Mouse (Mus musculus): ENCODE data around the gene Ly86. TPM values are rescaled to one million over a fixed set of nuclear protein-coding genes. Genes with fewer than 3 reads are reported as not detected.

Gene Ly86
- 1 to 10 TPM; 3.6 to 4.5 TPM for total RNA-seq (2021)
- long read RNA-seq, experiment 1, partial matches to known transcripts, result 0 of 3 reads
- long read RNA-seq, experiment 1, other reads (novel, unspliced or antisense), result 2 of 3 reads
- long read RNA-seq, experiment 2, partial matches to known transcripts, result 0 of 2 reads
- long read RNA-seq, experiment 2, other reads (novel, unspliced or antisense), result 2 of 2 reads

DNA sequence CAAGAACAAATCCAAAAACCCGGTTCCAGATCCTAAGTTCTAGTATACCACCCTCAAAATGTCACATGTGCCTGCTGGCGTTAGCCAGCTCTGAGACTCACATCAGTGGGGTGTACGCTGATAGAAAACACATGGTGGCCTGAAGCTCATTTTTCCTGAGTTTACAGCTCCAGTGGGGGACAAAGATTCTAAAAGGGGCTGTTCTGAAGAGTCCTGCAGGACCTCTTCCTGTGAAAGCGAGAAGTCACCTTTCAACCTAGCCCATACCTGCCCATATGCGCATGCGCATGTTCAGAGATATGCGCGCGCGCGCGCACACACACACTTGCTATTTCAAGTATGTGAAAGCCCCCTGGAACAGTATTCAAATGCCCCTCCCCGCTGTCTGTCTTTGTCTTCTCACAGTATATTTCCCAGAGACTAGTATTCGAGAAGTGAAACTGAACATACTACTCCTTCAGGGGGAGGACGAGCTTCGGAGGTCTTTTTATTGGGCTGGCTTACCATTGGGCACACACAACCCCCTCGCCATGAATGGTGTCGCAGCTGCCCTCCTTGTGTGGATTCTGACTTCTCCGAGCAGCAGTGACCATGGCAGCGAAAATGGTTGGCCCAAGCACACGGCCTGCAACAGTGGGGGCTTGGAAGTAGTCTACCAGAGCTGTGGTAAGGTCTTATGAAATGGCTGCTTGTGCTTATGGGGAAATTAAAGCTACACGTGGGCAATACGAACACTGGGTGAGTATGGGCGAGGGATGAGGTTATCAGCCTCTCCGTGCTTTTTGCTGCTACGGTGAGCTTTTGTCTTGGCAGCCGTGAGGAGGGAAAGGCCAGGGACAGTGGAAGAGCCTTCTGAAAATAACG, at the start of gene Ly86:
Gene Ly86 (plus strand): TSS at position 300 of the 864 bp plus-strand sequence.
- no peak for DNase-seq (ENCODE audit: low spot score in 2 of 2)

DNA sequence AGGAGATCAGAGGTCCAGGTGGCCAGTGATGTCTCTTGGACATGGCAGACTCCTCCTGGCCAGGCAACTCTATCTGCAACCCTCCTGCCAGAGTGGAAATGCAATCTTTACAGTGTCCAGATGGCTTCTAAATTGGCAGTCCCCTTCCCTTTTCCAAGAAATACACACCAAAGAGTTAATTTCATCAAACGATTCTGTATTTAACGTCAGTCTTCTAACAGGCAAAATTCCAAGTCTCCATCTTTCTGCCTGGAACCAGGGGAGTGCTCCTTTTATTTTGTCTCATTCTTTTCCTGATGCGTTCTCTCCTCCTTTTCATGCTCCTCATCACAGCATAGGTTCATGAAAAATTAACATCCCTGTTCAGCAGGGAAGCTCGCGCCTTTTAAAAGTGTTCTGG, 47.1 kb upstream of the Ly86 start:
- DNase-seq (ENCODE audit: low spot score in 2 of 2), result no peak

DNA sequence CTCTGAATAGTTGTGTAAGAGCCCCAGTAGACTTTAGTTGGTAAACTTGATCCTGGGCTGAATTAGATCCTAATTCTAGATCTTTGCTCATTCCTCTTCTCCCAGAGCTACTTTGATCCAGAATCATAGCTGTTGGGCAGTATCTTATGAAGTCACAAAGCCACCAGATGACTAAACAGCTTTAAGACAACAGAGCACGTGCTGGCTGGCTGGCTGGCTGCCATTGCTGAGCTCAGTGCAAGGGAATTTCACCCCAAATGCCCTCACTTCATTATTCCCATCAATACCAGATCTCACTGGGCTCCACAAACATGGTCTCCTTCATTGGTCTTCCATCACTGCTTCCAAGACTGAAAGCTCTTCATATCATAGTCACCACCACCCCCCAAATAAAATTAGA, 46.2 kb upstream of the Ly86 start:
- no peak for DNase-seq (ENCODE audit: low spot score in 2 of 2)

DNA sequence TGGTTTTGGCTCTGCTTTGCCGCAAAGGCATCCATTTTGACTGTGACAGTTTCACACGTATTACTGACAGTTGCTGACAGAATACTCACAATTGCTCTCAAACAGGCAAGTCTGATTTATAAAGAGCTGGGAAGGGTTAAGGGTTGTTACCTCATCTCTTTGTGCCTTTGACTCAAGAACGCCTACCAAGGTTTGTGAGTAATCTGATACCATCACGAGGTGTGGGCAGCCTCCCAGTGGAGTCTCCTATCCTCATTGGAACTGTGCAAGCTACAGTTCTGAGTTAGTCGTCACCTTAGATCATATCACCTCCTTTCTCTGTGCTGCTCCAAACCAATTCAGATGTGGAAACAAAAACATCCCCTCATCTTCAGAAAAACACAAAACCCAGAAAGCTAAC, 42.1 kb upstream of the Ly86 start:
- DNase-seq (ENCODE audit: low spot score in 2 of 2), result no peak

DNA sequence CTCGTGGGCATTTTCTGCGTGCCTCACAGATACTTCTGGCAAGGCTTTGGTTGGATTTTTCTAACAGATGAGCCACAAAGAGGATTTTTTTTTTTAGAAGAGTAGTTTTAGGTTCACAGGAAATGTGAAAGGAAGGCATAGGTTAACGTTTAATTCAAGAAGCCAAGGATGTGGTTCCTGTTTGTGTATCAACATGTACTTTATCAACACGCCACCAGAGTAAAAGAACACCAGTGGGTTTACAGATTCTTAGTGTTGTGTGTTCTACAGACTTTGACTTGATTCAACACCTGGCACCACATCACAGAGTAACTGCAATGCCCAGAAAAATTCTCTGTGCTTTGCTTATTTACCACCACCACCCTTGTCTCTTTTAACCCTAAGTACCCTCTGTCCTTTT, 37.0 kb upstream of the Ly86 start:
- no peak for DNase-seq (ENCODE audit: low spot score in 2 of 2)

DNA sequence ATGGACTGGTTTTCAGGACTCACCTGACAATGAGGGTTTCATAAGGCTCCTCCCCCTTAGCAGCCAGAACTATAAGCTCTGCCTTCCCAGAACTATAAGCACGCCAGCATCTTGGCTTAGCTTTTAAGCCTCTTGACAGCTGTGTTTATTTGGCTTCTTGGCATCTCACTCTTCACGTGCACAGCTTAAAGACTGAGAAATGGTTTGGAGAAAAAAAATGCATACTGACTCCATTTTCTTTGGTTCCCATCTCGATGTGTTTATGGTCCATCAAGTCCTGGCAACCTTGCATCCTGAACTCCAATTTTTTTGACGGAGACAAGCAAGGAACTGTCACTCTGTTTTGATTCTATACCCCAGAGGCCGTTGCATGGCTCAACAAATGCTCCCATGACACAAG, 35.7 kb upstream of the Ly86 start:
- DNase-seq (ENCODE audit: low spot score in 2 of 2), result no peak

DNA sequence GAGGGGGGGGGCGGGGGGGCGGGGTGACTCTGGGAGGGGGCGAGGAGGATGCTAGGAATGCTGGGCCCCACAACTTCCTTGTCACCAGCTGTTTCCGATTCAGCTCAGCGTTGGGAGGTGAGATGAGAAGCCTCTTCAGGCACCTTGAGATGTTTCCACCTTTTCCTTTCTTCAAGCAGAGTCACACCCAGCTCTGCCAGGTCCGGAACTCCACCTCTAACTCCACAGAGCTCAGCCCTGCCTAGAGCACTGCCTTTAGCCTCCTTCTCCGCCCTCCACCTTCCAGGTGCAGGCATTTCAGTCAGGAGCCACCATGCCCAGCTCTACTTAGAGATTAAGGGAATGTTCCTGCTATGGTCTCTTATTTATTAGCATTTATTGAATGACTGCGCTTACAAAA, 34.7 kb upstream of the Ly86 start:
- DNase-seq (ENCODE audit: low spot score in 2 of 2), result no peak

DNA sequence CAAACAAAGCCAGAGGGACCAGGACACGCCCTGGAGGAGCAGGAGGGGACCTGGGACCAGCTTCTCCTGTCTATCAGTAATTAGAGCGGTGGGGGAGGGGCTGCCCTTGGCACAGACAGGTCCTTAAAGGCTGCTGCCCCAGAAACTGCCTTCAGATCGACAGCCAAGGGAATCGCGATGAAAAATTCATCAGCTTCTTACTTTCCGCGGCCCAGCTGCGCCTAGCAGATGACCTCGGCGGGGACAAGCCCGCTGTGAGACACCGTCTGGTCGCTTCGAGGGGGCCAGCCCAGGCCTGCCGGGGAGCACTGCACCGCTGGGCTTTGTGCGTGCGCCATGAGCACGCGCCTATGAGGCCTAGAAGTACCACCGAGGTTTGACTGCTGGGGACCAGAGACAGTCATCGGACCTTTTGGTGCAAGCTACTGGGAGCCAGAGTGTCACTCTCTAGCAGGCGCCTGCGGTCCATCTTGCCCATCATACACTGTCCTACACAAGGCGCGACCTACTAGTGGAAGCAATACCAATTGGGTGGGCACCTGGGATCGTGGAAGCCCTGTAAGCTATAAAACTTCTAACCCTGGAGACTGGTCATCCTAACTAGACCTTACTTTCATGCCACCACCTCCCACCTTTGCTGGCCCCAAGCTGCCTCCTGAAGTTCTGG, 33.3 kb upstream of the Ly86 start:
- DNase-seq (ENCODE audit: low spot score in 2 of 2), result no peak

DNA sequence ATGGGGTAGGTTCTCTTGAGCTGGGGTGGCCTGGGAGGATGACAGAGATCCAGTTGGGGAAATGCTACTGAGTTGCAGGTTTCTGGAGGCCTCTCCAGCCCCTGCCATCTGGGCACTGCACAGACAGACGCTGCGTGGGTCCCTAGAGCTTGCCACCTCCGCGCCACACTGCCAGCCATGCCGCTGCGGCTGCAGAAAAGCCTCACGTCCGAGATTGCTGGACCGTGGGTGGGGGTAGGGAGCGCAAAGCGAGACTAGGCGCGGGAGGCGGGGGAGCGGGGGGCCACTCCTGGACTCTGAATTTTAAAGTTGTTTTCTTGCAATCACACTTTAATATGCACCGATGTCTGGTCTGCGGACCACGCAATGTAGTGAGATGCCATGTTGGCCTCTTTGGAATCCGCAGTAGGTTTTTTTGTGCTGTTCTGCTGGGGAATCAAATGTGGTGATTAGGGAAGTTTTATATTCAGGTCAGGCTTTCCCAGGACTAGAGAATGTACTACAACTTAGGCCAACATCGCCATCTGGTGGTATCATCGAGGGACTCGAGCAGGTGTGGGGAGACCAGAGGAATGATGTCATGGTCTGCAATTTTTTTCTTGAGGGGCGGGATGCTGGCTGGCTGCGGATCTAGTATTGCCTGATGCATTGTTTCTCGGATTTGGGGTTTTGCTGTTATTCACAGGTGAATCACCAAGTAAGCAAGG, 32.6 kb upstream of the Ly86 start:
- peak; percentile 59 to 86 for DNase-seq (ENCODE audit: low spot score in 2 of 2)

DNA sequence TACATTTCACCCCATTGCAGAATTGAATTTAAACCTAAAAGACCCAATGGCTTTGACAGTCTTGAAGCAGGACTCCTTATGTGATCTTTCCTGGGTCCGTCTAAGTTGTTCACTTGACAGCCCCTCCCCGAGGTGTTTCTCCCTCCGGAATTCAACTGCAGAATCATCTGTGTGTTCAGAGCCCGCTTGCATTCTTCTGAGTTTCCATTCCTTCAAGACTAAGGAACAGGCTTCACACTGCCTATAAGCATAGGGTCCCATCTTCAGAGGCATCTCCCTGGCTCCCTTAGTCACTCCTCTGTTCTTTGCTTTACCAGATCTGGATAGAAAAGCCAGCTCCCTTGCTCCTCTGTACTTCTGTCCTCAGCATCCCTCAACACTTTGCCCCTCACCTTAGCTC, 32.1 kb upstream of the Ly86 start:
- no peak for DNase-seq (ENCODE audit: low spot score in 2 of 2)

DNA sequence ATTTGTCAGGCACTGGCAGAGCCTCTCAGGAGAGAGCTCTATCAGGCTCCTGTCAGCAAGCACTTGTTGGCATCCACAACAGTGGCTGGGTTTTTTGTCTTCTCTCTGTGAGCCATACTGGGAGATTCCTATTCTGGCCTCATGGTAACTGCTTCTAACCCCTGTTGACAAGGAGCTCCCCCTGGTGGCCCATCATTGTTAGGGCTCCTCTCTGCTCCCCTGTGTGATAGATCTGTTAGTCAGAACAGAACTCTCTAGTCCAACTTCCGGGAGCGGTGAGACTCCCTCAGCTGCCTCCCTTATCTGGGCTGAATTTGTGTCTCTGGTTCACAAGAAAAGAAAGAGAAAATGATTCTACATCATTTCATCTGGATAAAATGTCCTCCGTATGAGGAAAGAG, 19.5 kb upstream of the Ly86 start:
- peak in 1 of 2 experiments; percentile 15 for DNase-seq (ENCODE audit: low spot score in 2 of 2)

DNA sequence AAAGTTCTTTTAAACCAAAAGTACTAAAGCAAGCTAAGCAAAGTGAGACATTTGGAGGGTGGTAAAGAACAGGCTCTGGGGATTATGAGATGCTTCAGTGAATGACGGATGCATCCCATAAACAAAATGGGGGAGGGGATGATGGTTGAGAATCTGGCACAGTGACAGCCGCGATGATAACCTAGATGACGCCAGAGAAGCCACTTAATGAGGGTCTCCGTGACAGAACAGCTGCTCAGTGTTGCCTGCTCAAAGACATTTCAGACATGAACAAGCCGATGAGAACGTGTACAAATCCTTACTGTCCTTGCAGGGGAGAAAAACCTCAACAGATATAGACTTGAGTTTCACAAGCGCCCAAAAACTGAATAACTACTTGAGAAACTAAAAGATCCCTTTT, 15.3 kb upstream of the Ly86 start:
- DNase-seq (ENCODE audit: low spot score in 2 of 2), result no peak

DNA sequence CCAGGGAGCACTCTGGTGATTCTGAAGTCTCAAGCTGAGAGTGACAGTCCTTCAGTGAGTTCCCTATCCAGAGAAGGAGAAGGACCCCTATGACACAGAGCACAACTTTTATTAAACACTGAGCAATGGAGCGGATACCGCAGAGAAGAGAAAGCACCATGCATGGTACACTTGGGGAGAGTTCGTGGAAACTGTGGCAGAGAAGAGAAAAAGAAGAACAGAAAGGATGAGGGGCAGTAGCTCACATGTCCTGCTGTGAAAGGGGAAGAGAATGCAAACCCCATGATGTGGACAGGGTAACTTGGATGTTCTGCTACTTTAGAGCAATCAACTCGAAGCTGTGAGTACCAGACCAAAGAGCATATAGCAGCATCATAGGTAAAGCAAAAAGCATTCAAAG, 14.0 kb upstream of the Ly86 start:
- no peak for DNase-seq (ENCODE audit: low spot score in 2 of 2)

DNA sequence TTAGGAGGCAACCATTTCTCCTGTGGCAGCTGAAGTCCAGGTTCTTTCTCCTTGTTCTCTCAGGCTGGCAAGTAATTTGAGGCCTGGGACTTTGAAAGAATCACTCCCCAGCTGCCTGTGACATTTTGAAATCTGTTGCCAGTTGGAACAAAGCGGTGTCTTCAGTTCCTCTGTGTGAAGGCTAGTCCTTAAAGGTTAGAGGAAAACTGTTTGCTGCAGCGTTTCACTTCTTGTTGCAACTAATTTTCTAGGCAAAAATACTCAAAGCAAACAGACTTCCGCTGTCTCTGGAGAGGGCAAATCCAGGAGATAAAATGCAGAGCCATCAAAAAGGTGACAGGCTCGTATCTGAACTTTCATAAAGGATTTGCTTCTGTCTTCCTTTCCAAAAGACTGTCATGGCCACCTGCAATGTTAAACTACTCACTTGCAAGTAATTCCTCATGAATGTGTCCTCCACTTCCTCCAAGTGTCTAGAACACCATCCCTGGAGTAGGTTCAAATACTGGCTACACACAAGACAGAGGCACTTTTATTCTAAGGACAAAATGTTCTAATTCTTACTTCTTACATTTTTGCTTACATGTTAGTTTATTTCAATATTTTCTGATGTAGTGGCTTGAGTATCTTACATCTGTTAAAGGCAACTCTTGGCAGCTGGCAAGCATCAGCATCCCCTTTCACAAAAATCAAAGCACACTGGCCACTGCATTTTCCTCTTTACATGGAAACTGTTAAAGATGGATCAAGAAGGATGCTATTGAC, 12.0 kb upstream of the Ly86 start:
- DNase-seq (ENCODE audit: low spot score in 2 of 2), result no peak

DNA sequence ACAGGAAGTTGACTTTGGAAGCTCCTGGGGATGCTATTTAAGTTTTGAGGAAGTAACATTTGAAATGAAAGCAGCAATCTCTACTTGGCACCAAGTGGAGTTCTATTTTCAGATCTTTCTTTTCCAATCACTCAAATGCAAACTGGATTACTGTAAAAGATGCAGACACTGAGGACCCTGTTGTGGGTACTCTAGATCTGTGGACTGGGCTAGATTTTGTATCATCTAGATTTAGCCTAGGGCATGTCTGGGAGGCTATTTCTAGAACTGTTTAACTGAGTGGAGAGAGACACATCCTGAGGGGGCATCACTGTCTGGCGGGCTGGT, 11.5 kb upstream of the Ly86 start:
- DNase-seq (ENCODE audit: low spot score in 2 of 2), result no peak

DNA sequence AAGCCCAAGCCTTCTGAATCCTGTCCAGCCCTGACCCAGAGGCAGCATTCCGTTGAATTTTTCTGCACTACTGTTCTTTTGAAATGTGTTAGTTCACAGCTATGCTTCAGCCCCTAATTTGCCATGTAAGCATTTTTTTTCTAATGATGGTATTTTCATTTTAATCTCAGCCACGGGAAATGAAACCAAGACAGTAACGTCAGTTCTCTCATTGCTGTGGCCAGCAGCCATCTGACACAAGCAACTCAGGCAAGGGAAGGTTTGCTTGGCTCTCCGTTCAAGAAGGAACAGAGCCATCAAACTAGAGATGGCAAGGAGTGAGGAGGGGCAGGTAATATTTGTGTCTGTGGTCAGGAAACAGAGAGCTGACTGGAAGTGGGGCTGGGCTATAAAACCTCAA, 7.7 kb upstream of the Ly86 start:
- no peak for DNase-seq (ENCODE audit: low spot score in 2 of 2)

DNA sequence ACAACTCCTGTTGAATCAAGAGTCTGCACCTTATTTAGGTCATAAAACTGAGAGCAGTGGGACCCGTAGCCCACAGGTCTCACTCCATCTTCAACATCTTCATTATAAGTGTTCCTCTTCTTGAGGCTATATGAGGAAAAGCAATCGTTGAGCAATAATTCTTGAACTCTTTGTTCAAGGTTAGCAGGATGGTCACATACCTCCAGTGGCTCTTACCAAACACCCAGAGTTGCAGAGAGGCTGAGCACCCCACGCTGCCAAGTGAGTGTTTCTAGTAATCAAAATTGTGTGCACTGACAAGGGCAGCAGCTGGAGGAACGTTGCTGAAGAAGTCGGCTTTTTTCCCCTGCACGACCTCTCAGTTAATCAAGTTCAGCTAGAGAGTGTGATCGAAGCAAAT, 7.1 kb upstream of the Ly86 start:
- DNase-seq (ENCODE audit: low spot score in 2 of 2), result no peak

DNA sequence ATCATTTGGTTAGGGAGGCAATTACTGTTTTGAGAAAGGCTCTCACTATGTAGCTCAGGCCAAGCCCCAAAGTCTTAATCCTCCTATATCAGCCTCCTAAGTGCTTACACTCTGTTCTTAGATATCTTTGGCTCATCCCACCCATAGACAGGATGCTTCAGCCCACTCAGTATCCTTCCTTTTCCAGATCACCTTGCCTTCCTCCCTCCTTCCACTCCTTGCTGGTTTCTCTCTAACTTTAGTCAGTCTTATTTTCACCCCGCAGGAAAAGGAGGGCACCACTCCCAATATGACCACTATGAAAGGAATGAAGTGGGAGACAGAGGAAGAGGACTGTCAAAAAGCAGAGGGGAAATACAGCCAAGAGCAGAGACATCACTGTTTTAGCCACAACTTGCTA, 2.2 kb upstream of the Ly86 start:
- DNase-seq (ENCODE audit: low spot score in 2 of 2), result no peak

DNA sequence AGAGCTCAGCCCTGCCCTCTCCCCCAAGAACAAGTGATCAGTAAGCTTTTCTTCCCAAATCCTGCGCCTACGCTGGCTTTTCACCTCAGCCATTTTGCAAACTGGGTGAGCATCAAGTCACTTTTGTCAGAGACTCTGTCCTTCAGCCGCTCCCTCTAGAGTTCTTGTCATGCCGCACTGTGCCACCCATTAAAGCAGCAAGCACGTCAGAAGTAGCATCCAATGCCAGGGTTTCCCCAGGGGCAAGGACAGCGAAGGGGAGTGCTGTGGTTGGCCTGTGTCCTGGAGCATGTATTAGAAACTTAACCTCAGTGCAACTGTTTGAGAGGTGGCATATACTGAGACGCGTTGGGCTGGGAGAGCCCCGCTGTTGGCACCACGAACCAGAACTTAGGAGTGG, 815 bp downstream of the Ly86 start:
- no peak for DNase-seq (ENCODE audit: low spot score in 2 of 2)

DNA sequence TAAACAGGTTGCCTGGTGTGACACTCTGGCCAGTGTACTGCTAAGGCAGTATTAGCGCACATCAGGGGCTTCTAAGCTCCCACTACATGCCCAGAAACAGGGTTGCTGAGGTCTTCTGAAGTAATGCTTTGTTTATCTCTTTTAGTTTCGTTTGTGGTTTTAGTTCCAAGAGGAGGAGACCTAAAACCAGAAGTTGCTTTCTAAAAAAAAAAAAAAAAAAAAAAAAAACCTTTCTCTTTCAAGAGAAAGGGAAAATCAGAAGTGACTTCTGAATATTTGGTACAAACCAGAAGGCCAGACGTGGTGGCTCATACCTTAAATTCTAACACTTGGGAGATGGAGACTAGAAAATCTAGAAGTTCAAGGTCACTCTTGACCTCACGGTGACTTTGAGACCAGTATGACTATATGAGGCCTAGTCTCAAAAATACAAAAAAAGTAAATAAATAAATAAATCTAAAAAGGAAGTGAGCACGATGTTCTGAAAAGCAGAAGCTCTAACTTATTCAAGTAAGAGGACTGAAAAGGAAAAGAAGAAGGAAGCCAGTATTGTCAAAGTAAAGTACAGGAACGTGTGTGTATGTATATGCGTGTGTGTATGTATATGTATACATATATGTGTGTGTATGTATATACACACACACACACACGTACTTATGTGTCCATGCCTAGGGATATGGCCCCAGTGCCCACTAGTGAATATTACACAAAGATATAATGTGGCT, 3.0 kb downstream of the Ly86 start:
- no peak for DNase-seq (ENCODE audit: low spot score in 2 of 2)

DNA sequence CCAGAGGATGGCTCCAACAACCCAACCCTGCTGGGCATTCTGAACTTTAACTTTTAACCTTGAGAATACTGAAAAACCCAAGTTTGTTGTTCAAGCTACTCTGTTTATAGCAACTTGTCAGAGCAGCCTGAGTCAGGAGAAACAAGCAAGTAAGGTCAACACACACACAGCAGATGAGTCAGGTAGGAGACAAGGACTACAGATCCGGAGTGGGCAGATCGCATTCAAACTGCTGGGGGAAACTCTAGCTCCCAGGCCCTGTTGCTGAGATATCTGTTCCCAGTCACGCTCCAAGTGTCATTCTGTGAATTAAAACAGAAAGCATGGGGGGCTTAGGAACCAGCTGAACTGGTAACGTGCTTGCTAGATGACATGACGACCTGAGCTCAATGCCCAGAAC, 4.0 kb downstream of the Ly86 start:
- DNase-seq (ENCODE audit: low spot score in 2 of 2), result no peak

All from adrenal gland, postnatal 4 days (tissue).